Mouse (Mus musculus) limb, embryonic 14.5 days (tissue): ENCODE measurements around the gene Kcng3. TPM values are rescaled to one million over a fixed set of nuclear protein-coding genes. Genes with fewer than 3 reads are reported as not detected.

ENCODE experiments used
- ATAC-seq: fragments of 200-750 bp; cut with Nextera tagmentation; 2 replicates; pipeline ENCODE4 v1.8.0; 2017; ENCODE audit warnings: low read depth, moderate number of reproducible peaks, moderate TSS enrichment; ENCODE audit not compliant: low FRiP score
- DNase-seq: peaks from one replicate; pipeline ENCODE4 v3.0.0-alpha.2; 2015; ENCODE audit warnings: low spot score
- H3K27ac ChIP-seq: fragments of 300-500 bp; sonication (generic); replicated peaks from 2 replicates; pipeline ENCODE4 v1.5.1; 2014; ENCODE audit warnings: low read depth, mild to moderate bottlenecking, low read length, moderate library complexity, mixed read lengths
- H3K27me3 ChIP-seq: fragments of 300-500 bp; sonication (generic); 2 replicates; pipeline ENCODE4 v1.6.1; 2014; ENCODE audit warnings: low read length, mixed read lengths; ENCODE audit not compliant: control insufficient read depth, insufficient read depth
- H3K36me3 ChIP-seq: fragments of 300-500 bp; sonication (generic); 2 replicates; pipeline ENCODE4 v1.6.1; 2014; ENCODE audit warnings: mild to moderate bottlenecking, low read length, moderate library complexity, mixed read lengths; ENCODE audit not compliant: control insufficient read depth, insufficient read depth
- H3K4me1 ChIP-seq: fragments of 300-500 bp; sonication (generic); 2 replicates; pipeline ENCODE4 v1.6.1; 2014; ENCODE audit warnings: antibody characterized with exemption, low read length, mixed read lengths; ENCODE audit not compliant: control insufficient read depth, insufficient read depth
- H3K4me2 ChIP-seq: fragments of 300-500 bp; sonication (generic); replicated peaks from 2 replicates; pipeline ENCODE4 v1.6.1; 2014; ENCODE audit warnings: low read depth, mild to moderate bottlenecking, low read length, moderate library complexity; ENCODE audit not compliant: severe bottlenecking
- H3K4me3 ChIP-seq: fragments of 300-500 bp; sonication (generic); replicated peaks from 2 replicates; pipeline ENCODE4 v1.5.1; 2014; ENCODE audit warnings: low read length
- H3K9ac ChIP-seq: fragments of 300-500 bp; sonication (generic); 2 replicates; pipeline ENCODE4 v1.6.1; 2014; ENCODE audit warnings: mild to moderate bottlenecking, low read depth, low read length, moderate library complexity; ENCODE audit not compliant: severe bottlenecking
- H3K9me3 ChIP-seq: fragments of 300-500 bp; sonication (generic); 2 replicates; pipeline ENCODE4 v1.6.1; 2016; ENCODE audit warnings: low read length; ENCODE audit not compliant: control insufficient read depth
- POLR2A ChIP-seq: fragments of 200-500 bp; IDR thresholded peaks from 2 replicates; pipeline ENCODE4 v1.8.0; 2012; ENCODE audit warnings: inconsistent platforms, mild to moderate bottlenecking, moderate library complexity, borderline replicate concordance; ENCODE audit not compliant: insufficient read depth, insufficient read length; ENCODE audit errors: extremely low read depth
- WGBS: fragments of 180-500 bp; shearing (Covaris S2); extraction: QIAGEN DNeasy Blood & Tissue Kit; methylation state at CpG from one replicate; pipeline ENCODE4 v1.1.7; 2014; 5-methylcytosine and 5-hydroxymethylcytosine counted together
- polyA plus RNA-seq, 2 experiments: library from polyadenylated mRNA; depleted of rRNA in 1 of 2; stranded (reverse) in 1 of 2; unstranded in 1 of 2; fragments of >200 nt; fragmentation: Nextera tagmentation in 1 of 2; extraction: Ambion mirVana in 1 of 2; gene quantifications; 2 replicates each; pipeline versions ENCODE4 v1.2.1 to v1.2.3; 2012 to 2014

The Kcng3 gene
- polyA plus RNA-seq, 2 experiments, result 0.06 TPM; not detected in 1

- Histone ChIP-seq H3K4me3 (no peak overlapping the region), H3K36me3 (no peaks in the 10 kb centered on the region), H3K4me2 (no peak overlapping the region), H3K4me1 (no peaks in the 10 kb centered on the region), H3K27me3 (no peaks in the 10 kb centered on the region), H3K27ac (no peak overlapping the region), H3K9me3 (no peaks in the 10 kb centered on the region), H3K9ac (no peak overlapping the region)
- no peak for TF ChIP-seq POLR2A
- DNase-seq (no peak), ATAC-seq (no peak)
- 71% methylated on average over 4 of the region's 4 CpGs for WGBS
Measured at GRCm38 (mm10) chr17:83609532-83609931, 22.2 kb downstream of the Kcng3 start.

- ATAC-seq (no peak), DNase-seq (no peak)
- H3K27me3 ChIP-seq, result no peaks in the 10 kb centered on the region
- no peaks in the 10 kb centered on the region for H3K36me3 ChIP-seq
- no peak overlapping the region for H3K4me3 ChIP-seq
- H3K4me2 ChIP-seq, result no peak overlapping the region
- no peak for TF ChIP-seq POLR2A
- 89% methylated on average over 12 of the region's 12 CpGs for WGBS
- no peak overlapping the region for H3K9ac ChIP-seq
- H3K27ac ChIP-seq, result no peak overlapping the region
- H3K9me3 ChIP-seq, result no peaks in the 10 kb centered on the region
- no peaks in the 10 kb centered on the region for H3K4me1 ChIP-seq
Measured at GRCm38 (mm10) chr17:83600976-83601375, 30.7 kb downstream of the Kcng3 start.

- DNase-seq, result no peak
- no peaks in the 10 kb centered on the region for H3K4me1 ChIP-seq
- H3K9ac ChIP-seq, result no peak overlapping the region
- no peak for ATAC-seq
- H3K4me2 ChIP-seq, result no peak overlapping the region
- no peaks in the 10 kb centered on the region for H3K9me3 ChIP-seq
- H3K27me3 ChIP-seq, result no peaks in the 10 kb centered on the region
- no peak overlapping the region for H3K27ac ChIP-seq
- WGBS, result 87% methylated on average over 7 of the region's 7 CpGs
- no peaks in the 10 kb centered on the region for H3K36me3 ChIP-seq
- no peak for TF ChIP-seq POLR2A
- no peak overlapping the region for H3K4me3 ChIP-seq
Measured at GRCm38 (mm10) chr17:83595966-83596365, 35.7 kb downstream of the Kcng3 start.

- H3K27me3 ChIP-seq, result no peaks in the 10 kb centered on the region
- no peak for ATAC-seq
- H3K4me1 ChIP-seq, result no peaks in the 10 kb centered on the region
- H3K4me2 ChIP-seq, result no peak overlapping the region
- 61% methylated on average over 8 of the region's 8 CpGs for WGBS
- no peaks in the 10 kb centered on the region for H3K36me3 ChIP-seq
- no peak overlapping the region for H3K9ac ChIP-seq
- H3K9me3 ChIP-seq, result no peaks in the 10 kb centered on the region
- TF ChIP-seq POLR2A, result no peak
- no peak overlapping the region for H3K27ac ChIP-seq
- no peak for DNase-seq
- no peak overlapping the region for H3K4me3 ChIP-seq
Measured at GRCm38 (mm10) chr17:83594526-83594925, 37.2 kb downstream of the Kcng3 start.

GRCm38 (mm10) chr17:83593396-83593795, 38.3 kb downstream of the Kcng3 start:
- Histone ChIP-seq H3K4me3 (no peak overlapping the region), H3K4me1 (no peaks in the 10 kb centered on the region), H3K9me3 (no peaks in the 10 kb centered on the region), H3K27me3 (no peaks in the 10 kb centered on the region), H3K36me3 (no peaks in the 10 kb centered on the region), H3K4me2 (no peak overlapping the region), H3K27ac (no peak overlapping the region), H3K9ac (no peak overlapping the region)
- WGBS, result 60% methylated on average over 10 of the region's 10 CpGs
- no peak for ATAC-seq
- no peak for TF ChIP-seq POLR2A
- DNase-seq, result no peak
